Mouse (Mus musculus) ES-E14 (cell line): ENCODE data around the gene Cdc42bpa. TPM values are rescaled to one million over a fixed set of nuclear protein-coding genes. Genes with fewer than 3 reads are reported as not detected.

Source experiments
- DNase-seq: peaks from one replicate; pipeline ENCODE4 v3.0.0-alpha.2; 2013; ENCODE audit warnings: low read depth, low spot score
- H3K27ac ChIP-seq: 2 replicates; pipeline ENCODE4 v1.5.1; 2012; ENCODE audit warnings: low read depth, mild to moderate bottlenecking, low read length, moderate library complexity, mixed read lengths; ENCODE audit not compliant: poor library complexity, insufficient read depth, severe bottlenecking
- H3K36me3 ChIP-seq: 2 replicates; pipeline ENCODE4 v1.6.1; 2012; ENCODE audit warnings: mild to moderate bottlenecking, low read length, moderate library complexity, mixed read lengths; ENCODE audit not compliant: control insufficient read depth, poor library complexity, insufficient read depth, severe bottlenecking
- H3K4me1 ChIP-seq, 2 experiments: fragments of 150-350 bp in 1 of 2; sonication (generic) in 1 of 2; 2 replicates each; pipeline ENCODE4 v1.6.1; 2012; ENCODE audit warnings: low read length in 2 of 2, mild to moderate bottlenecking in 1 of 2, mixed read lengths in 1 of 2; ENCODE audit not compliant: control insufficient read depth in 2 of 2, insufficient read depth in 2 of 2, poor library complexity in 1 of 2
- H3K4me3 ChIP-seq, 2 experiments: fragments of 150-350 bp in 1 of 2; sonication (generic) in 1 of 2; 2 replicates each; pipeline ENCODE4 v1.5.1; 2012; ENCODE audit warnings: low read length in 2 of 2, low read depth in 1 of 2, mild to moderate bottlenecking in 1 of 2, mixed read lengths in 1 of 2; ENCODE audit not compliant: insufficient read depth in 1 of 2, poor library complexity in 1 of 2, severe bottlenecking in 1 of 2
- H3K9ac ChIP-seq: 2 replicates; pipeline ENCODE4 v1.6.1; 2012; ENCODE audit warnings: low read depth, mild to moderate bottlenecking, low read length, mixed read lengths; ENCODE audit not compliant: poor library complexity, insufficient read depth, severe bottlenecking
- H3K9me3 ChIP-seq: fragments of 150-350 bp; sonication (generic); 2 replicates; pipeline ENCODE4 v1.6.1; 2012; ENCODE audit warnings: low read depth, mild to moderate bottlenecking, low read length; ENCODE audit not compliant: control insufficient read depth, insufficient read depth
- CHD2 ChIP-seq: IDR thresholded peaks from 2 replicates; pipeline ENCODE4 v1.6.1; 2014; ENCODE audit warnings: mild to moderate bottlenecking, low read depth, low read length, inconsistent platforms
- HCFC1 ChIP-seq: IDR thresholded peaks from 2 replicates; pipeline ENCODE4 v1.6.1; 2012; ENCODE audit warnings: low read length, inconsistent platforms, borderline replicate concordance; ENCODE audit not compliant: insufficient read depth
- MAFK ChIP-seq: IDR thresholded peaks from 2 replicates; pipeline ENCODE4 v1.6.1; 2014; ENCODE audit warnings: mild to moderate bottlenecking, low read depth, low read length, inconsistent platforms; ENCODE audit not compliant: insufficient read depth
- ZC3H11A ChIP-seq: IDR thresholded peaks from 2 replicates; pipeline ENCODE4 v1.6.1; 2012; ENCODE audit warnings: low read depth, mild to moderate bottlenecking, inconsistent platforms, low read length, borderline replicate concordance
- ZNF384 ChIP-seq: IDR thresholded peaks from 2 replicates; pipeline ENCODE4 v1.6.1; 2012; ENCODE audit warnings: low read depth, low read length, inconsistent platforms
- in situ Hi-C, 2 experiments: fragments of 600-800 bp; cut with MboI; formaldehyde crosslinking; loops; one replicate each; pipeline ENCODE4 v1.15.1; 2025; ENCODE audit warnings: low sequenced_read_pairs in 2 of 2, inconsistent platforms in 1 of 2; ENCODE audit not compliant: unreplicated experiment in 2 of 2
- total RNA-seq: library from RNA; depleted of rRNA; stranded (reverse); fragments of 300-350 nt; gene quantifications from 2 replicates; pipeline ENCODE4 v1.2.3, GENCODE M21; 2012

The Cdc42bpa gene
- total RNA-seq, 1 experiment = 22.1 TPM

DNA sequence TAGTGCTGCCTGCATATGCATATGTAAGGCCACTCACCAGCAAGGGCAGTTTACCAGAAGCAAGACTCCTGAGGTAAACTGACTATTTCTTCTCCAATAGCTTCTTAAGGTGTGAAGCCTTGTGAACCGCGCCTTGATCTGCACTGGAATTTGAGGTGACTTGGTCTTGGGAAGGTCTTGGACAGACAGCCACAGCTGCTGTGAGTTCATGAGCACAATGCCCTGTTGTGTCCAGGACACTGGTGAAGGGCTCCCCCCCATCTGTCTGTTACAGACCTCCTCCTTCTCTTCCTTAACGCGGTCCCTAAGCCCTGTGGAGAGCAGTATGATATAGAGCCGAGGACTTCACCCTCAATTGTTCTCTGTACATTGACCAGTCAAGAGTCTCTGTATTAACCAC is 138.2 kb downstream of the Cdc42bpa start:
- in situ Hi-C loops = no loop called here
- TF ChIP-seq CHD2 = no peak
- TF ChIP-seq ZC3H11A = no peak
- 0 out of 2 replicates have a peak, but pooled peaks cover 2% of the 10 kb centered on the region for H3K36me3 ChIP-seq
- no peaks in the 10 kb centered on the region for H3K9me3 ChIP-seq
- no peak overlapping the region for H3K9ac ChIP-seq
- no peak overlapping the region for H3K4me3 ChIP-seq
- H3K4me1 ChIP-seq = peaks cover 0 to 2% of the 10 kb centered on the region in 2 experiments; a peak in 1 of 4 replicates
- no peak overlapping the region for H3K27ac ChIP-seq
- no peak for DNase-seq

DNA sequence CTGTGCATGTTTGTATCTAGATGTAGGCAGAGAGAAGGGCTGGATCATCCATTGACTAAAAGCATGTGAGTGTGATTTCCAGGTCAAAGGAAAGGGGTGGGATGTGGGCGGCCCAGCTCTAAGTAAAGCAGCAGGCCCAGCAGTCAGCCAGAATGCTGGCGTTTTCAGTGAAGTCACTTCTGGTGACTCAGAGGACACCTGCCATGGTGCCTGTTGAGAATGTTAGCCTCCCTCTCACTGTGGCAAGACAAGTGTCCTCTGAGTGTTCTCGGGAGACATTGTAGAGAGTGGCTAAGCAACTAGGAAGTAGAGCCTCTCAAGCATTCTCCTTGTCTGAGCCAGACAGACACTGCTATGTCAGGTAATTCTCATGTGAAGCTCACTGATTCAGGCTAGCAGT is 144.3 kb downstream of the Cdc42bpa start:
- Histone ChIP-seq H3K9ac (no peak overlapping the region), H3K27ac (no peak overlapping the region)
- in situ Hi-C loops = loop anchor here in 1 of 2 experiments (10.0 kb wide), 1 partner anchor 250 kb away; no protein-coding TSS in a partner anchor

DNA sequence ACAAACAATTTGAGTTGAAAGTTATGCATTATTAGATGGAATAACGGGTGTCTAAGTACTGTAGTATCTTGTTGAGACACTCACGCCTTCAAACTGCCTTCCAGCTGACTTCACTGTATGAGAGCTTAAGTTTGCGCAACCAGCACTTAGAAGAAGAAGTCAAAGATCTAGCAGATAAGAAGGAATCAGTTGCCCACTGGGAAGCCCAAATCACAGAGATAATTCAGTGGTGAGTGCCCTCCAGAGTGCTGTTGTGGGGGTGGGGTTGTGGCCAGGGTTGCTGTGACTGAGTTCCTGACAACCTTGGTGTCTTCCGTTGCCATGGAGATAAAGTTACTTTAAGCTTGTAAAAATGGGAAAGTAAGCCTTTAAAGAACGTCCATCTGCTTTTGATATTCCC is 148.8 kb downstream of the Cdc42bpa start:
- H3K4me3 ChIP-seq = no peak overlapping the region
- H3K4me1 ChIP-seq = no peaks in the 10 kb centered on the region
- H3K36me3 ChIP-seq = no peaks in the 10 kb centered on the region
- no peaks in the 10 kb centered on the region for H3K9me3 ChIP-seq
- in situ Hi-C loops = loop anchor here in 1 of 2 experiments (10.0 kb wide), 1 partner anchor 254 kb away; no protein-coding TSS in a partner anchor
- H3K9ac ChIP-seq = no peak overlapping the region
- H3K27ac ChIP-seq = no peak overlapping the region
- DNase-seq = no peak
- TF ChIP-seq CHD2 (no peak), MAFK (no peak), ZC3H11A (no peak), HCFC1 (no peak), ZNF384 (no peak)

More for the DNA sequence above, 144.3 kb downstream of the Cdc42bpa start:
- H3K4me3 ChIP-seq = no peak overlapping the region
- H3K9me3 ChIP-seq = no peaks in the 10 kb centered on the region
- no peak for DNase-seq
- H3K4me1 ChIP-seq = peaks cover 0 to 2% of the 10 kb centered on the region in 2 experiments; a peak in 1 of 4 replicates
- TF ChIP-seq HCFC1 (no peak), MAFK (no peak), CHD2 (no peak), ZC3H11A (no peak), ZNF384 (no peak)
- no peaks in the 10 kb centered on the region for H3K36me3 ChIP-seq

DNA sequence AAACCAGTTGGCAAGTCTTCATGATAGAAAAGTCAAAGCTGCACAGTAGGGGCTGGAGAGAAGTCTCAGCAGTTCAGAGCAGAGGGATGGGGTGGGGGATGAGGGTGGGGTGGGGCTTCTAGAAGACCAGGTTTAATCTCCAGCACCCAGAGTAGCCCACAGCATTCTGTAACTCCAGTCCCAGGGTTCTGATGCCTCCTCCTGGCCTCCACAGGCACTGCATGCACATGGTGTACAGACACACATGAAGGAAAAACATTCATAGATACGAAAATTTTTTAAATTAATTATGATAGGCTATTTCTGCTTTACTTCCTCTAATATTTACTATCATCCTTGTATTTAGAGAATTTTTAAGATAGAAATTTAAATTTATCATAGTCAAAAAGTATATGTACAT is 156.3 kb downstream of the Cdc42bpa start:
- TF ChIP-seq HCFC1 (no peak), ZC3H11A (peak; percentile 93)
- DNase-seq = peak; percentile 46
- in situ Hi-C loops = no loop called here
- Histone ChIP-seq H3K9ac (no peak overlapping the region), H3K9me3 (no peaks in the 10 kb centered on the region), H3K4me1 (no peaks in the 10 kb centered on the region), H3K36me3 (no peaks in the 10 kb centered on the region), H3K4me3 (no peak overlapping the region), H3K27ac (no peak overlapping the region)

- no peaks in the 10 kb centered on the region for H3K9me3 ChIP-seq
- H3K27ac ChIP-seq = no peak overlapping the region
- no peaks in the 10 kb centered on the region for H3K36me3 ChIP-seq
- no peak overlapping the region for H3K4me3 ChIP-seq
- TF ChIP-seq ZC3H11A (no peak), HCFC1 (no peak), CHD2 (no peak), ZNF384 (no peak)
- H3K4me1 ChIP-seq = no peaks in the 10 kb centered on the region
- DNase-seq = no peak
- in situ Hi-C loops = no loop called here
- H3K9ac ChIP-seq = no peak overlapping the region
These were observed 158.0 kb downstream of the Cdc42bpa start for GRCm38 (mm10) chr1:180118233-180118632.
